Mouse (Mus musculus): ENCODE measurements around the gene C1ra. TPM values are rescaled to one million over a fixed set of nuclear protein-coding genes. Genes with fewer than 3 reads are reported as not detected.
"Not testable (repeated sequence)": the region's sequence is repeated elsewhere in the genome, so short reads cannot be mapped to it uniquely, and the experiment has no call there.

The C1ra gene
- polyA plus RNA-seq, 1 experiment from 2014 or later: 30.1 TPM

DNA sequence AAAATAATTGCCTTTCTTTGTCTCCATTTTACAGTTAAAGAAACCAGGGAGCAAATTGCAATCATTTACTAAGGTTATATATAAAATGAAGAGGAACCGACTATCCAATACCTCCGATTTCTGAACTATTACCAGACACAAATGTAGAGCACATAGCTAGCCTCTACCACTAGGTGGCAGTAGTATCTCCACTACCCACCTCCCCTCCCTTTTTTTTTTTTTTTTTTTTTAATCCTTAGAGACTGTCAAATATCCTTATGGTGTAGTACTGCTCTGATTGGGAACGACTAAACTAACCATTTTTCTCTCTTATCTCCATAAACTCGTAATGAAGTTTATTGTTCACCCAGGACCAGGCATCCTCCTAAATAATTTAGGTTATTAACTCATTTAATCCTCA, 31.9 kb upstream of the C1ra start:
- H3K36me3 ChIP-seq (ENCODE audit: control insufficient read depth, insufficient read depth): no peaks in the 10 kb centered on the region
- H3K9me3 ChIP-seq (replicated peaks; ENCODE audit: control insufficient read depth, low read length): no peaks in the 10 kb centered on the region
- no peak for ATAC-seq (ENCODE audit: low read depth)
- no peak overlapping the region for H3K4me2 ChIP-seq (ENCODE audit: low read depth, low read length)
- 33% methylated on average over 4 of the region's 4 CpGs for WGBS (ENCODE audit: insufficient replicate concordance)
- peaks cover 32% of the 10 kb centered on the region for H3K4me1 ChIP-seq (ENCODE audit: control insufficient read depth, low read depth, low read length)
- H3K9ac ChIP-seq (ENCODE audit: low read depth, low read length): no peak overlapping the region
- H3K27ac ChIP-seq (ENCODE audit: low read length): 0 out of 2 replicates have a peak overlapping the region, but pooled peaks have one; percentile 10
- no peak overlapping the region for H3K4me3 ChIP-seq (ENCODE audit: low read depth, low read length)
- H3K27me3 ChIP-seq (ENCODE audit: control insufficient read depth, insufficient read depth, low read depth, low read length): no peaks in the 10 kb centered on the region

DNA sequence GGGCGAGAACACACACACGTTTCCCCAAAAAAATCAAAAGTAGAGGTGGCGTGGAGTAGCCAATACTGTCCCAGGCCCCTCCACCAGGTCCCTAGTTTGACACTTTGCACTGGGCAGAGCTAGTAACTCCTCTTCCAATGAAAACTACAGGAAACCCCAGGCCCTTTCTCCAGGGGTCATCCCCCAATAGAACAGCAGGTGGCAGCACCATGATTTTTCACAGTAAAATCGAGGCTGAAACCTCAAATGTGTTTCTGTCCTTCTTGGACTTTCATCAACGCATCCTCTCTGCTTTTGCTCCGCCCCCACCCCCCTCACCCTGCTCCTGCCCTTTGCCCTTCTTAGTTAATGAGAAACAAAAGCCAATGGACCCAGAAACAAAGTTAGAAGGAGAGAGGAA, 30.6 kb upstream of the C1ra start:
- Histone ChIP-seq H3K36me3 (ENCODE audit: control insufficient read depth, insufficient read depth) (no peaks in the 10 kb centered on the region), H3K27ac (ENCODE audit: low read length) (peak overlapping the region; percentile 68; the same call in 1 of the 2 replicates), H3K27me3 (ENCODE audit: control insufficient read depth, insufficient read depth, low read depth, low read length) (no peaks in the 10 kb centered on the region), H3K4me1 (ENCODE audit: control insufficient read depth, low read depth, low read length) (peaks cover 32% of the 10 kb centered on the region), H3K4me3 (ENCODE audit: low read depth, low read length) (no peak overlapping the region), H3K9me3 (replicated peaks; ENCODE audit: control insufficient read depth, low read length) (no peaks in the 10 kb centered on the region), H3K4me2 (ENCODE audit: low read depth, low read length) (no peak overlapping the region), H3K9ac (ENCODE audit: low read depth, low read length) (no peak overlapping the region; the same call in 1 of the 2 replicates)
- 24% methylated on average over 6 of the region's 6 CpGs for WGBS (ENCODE audit: insufficient replicate concordance)
- ATAC-seq (ENCODE audit: low read depth): peak; percentile 58

DNA sequence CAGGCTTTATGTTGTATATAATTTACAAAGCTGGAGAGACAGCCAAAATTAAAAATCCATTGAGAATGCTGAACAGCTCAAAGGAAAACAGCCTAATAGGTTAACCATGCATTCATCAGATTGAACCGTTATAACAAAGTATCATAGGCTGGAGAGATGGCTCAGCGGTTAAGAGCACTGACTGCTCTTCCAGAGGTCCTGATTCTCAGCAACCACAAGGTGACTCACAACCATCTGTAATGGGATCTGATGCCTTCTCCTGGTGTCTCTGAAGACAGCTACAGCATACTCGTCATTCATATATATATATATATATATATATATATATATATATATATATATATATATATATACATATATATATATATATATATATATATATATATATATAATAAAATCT, 28.4 kb upstream of the C1ra start:
- not testable (repeated sequence) for H3K9ac ChIP-seq (ENCODE audit: low read depth, low read length); H3K27me3 ChIP-seq (ENCODE audit: control insufficient read depth, insufficient read depth, low read depth, low read length); H3K27ac ChIP-seq (ENCODE audit: low read length); H3K4me2 ChIP-seq (ENCODE audit: low read depth, low read length); H3K36me3 ChIP-seq (ENCODE audit: control insufficient read depth, insufficient read depth); ATAC-seq (ENCODE audit: low read depth); H3K4me3 ChIP-seq (ENCODE audit: low read depth, low read length); H3K9me3 ChIP-seq (replicated peaks; ENCODE audit: control insufficient read depth, low read length)
- H3K4me1 ChIP-seq (ENCODE audit: control insufficient read depth, low read depth, low read length): peaks cover 13% of the 10 kb centered on the region
- 69% methylated on average over 3 of the region's 3 CpGs for WGBS (ENCODE audit: insufficient replicate concordance)

DNA sequence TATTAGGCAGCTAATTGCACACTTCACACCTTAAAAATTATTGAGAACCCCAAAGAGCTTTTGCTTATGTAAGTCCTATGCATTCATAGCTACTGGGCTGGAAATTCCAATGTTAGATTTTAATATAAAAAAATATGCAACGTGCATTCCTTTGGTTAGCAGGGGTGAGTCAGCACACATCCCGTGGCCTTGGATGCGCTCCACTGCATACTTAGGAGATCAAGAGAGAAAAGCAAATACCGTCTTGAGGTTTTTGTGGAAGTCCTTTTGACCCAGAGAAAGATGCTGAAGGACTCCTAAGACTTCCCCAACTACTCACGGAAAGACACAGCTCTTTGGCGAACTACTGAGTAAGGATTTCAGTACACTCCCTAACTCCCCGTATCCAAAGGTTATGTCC, 27.4 kb upstream of the C1ra start:
- Histone ChIP-seq H3K9ac (ENCODE audit: low read depth, low read length) (no peak overlapping the region), H3K9me3 (replicated peaks; ENCODE audit: control insufficient read depth, low read length) (no peaks in the 10 kb centered on the region), H3K27me3 (ENCODE audit: control insufficient read depth, insufficient read depth, low read depth, low read length) (no peaks in the 10 kb centered on the region), H3K27ac (ENCODE audit: low read length) (no peak overlapping the region), H3K4me3 (ENCODE audit: low read depth, low read length) (no peak overlapping the region), H3K36me3 (ENCODE audit: control insufficient read depth, insufficient read depth) (no peaks in the 10 kb centered on the region), H3K4me2 (ENCODE audit: low read depth, low read length) (no peak overlapping the region), H3K4me1 (ENCODE audit: control insufficient read depth, low read depth, low read length) (peaks cover 8% of the 10 kb centered on the region)
- ATAC-seq (ENCODE audit: low read depth): no peak
- WGBS (ENCODE audit: insufficient replicate concordance): 65% methylated on average over 7 of the region's 7 CpGs

DNA sequence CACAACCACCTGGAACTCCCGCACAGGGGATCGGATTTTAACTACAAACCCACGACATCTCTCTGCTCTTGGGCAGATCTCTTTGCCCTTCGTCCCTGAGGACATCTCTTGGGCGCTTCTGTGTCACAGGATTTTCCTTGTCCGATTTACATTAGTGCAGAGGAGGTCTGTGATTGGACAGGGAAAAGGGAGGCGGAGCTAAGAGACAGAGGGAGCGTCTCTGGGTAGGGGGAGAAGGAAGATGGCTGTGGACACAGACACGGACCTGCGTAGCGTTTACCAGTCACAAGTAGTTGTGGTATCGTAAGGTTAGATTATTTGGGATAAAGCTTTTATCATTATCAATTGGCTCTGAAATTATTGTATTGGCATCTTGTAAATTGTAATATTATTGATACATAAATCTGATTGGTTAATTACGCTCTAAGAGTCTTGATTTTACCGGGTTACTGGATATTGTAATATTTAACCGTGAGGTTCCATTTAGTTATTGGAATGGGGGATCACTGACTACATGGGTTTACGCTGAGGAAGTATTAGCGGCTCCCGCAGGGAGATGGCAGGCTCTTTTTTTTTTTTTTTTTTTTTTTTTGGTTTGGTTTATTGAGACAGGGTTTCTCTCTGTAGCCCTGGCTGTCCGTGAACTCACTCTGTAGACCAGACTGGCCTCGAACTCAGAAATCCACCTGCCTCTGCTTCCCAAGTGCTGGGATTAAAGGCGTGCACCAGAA, 26.6 kb upstream of the C1ra start:
- H3K4me2 ChIP-seq (ENCODE audit: low read depth, low read length): 0 out of 2 replicates have a peak overlapping the region, but pooled peaks have one; percentile 12
- ATAC-seq (ENCODE audit: low read depth): no peak
- no peak overlapping the region for H3K4me3 ChIP-seq (ENCODE audit: low read depth, low read length)
- no peaks in the 10 kb centered on the region for H3K36me3 ChIP-seq (ENCODE audit: control insufficient read depth, insufficient read depth)
- H3K27ac ChIP-seq (ENCODE audit: low read length): no peak overlapping the region
- H3K27me3 ChIP-seq (ENCODE audit: control insufficient read depth, insufficient read depth, low read depth, low read length): no peaks in the 10 kb centered on the region
- no peak overlapping the region for H3K9ac ChIP-seq (ENCODE audit: low read depth, low read length)
- 49% methylated on average over 21 of the region's 21 CpGs for WGBS (ENCODE audit: insufficient replicate concordance)
- H3K9me3 ChIP-seq (replicated peaks; ENCODE audit: control insufficient read depth, low read length): no peaks in the 10 kb centered on the region
- H3K4me1 ChIP-seq (ENCODE audit: control insufficient read depth, low read depth, low read length): peaks cover 7% of the 10 kb centered on the region

DNA sequence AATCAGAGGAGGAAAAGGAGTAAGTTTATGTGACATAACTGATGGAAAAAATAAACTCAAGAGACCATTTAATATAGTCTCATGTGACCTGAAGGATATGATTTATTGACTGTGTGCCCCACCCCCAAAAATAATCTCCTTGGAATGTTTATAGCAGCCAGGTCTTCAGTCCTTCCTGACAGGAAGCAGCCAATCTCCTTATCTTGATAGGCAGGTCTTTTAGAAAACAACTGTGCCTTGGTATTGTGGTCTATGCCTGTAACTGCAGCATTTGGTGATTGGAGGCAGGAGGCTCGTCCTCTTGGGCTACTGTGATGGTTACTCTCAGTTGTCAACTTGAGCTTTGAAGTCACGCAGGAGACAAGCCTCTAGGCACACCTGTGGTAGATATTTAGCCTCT, 24.7 kb upstream of the C1ra start:
- Histone ChIP-seq H3K9me3 (replicated peaks; ENCODE audit: control insufficient read depth, low read length) (no peaks in the 10 kb centered on the region), H3K4me1 (ENCODE audit: control insufficient read depth, low read depth, low read length) (peaks cover 2% of the 10 kb centered on the region; the same call in 1 of the 2 replicates), H3K27me3 (ENCODE audit: control insufficient read depth, insufficient read depth, low read depth, low read length) (no peaks in the 10 kb centered on the region), H3K36me3 (ENCODE audit: control insufficient read depth, insufficient read depth) (no peaks in the 10 kb centered on the region), H3K4me2 (ENCODE audit: low read depth, low read length) (no peak overlapping the region), H3K4me3 (ENCODE audit: low read depth, low read length) (no peak overlapping the region), H3K27ac (ENCODE audit: low read length) (no peak overlapping the region), H3K9ac (ENCODE audit: low read depth, low read length) (no peak overlapping the region)
- ATAC-seq (ENCODE audit: low read depth): no peak
- 15% methylated on average over 2 of the region's 2 CpGs for WGBS (ENCODE audit: insufficient replicate concordance)

DNA sequence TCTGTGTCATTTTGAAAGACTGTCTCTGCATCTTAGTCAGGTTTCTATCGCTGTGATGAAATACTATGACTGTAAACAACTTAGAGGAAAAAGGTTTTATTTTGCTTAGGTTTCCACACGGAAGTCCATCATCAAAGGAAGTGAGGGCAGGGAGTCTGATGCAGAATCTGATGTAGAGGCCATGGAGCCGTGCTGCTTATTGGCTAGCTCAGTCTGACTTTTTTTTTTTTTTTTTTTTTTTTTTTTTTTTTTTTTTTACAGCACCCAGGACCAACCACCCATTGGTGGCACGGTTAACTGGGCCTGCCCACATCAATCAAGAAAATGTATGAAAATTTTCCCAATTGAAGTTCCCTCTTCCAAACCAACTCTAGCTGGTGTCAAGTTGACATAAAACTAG, 23.3 kb upstream of the C1ra start:
- no peaks in the 10 kb centered on the region for H3K36me3 ChIP-seq (ENCODE audit: control insufficient read depth, insufficient read depth)
- no peak for ATAC-seq (ENCODE audit: low read depth)
- H3K4me3 ChIP-seq (ENCODE audit: low read depth, low read length): no peak overlapping the region
- no peaks in the 10 kb centered on the region for H3K27me3 ChIP-seq (ENCODE audit: control insufficient read depth, insufficient read depth, low read depth, low read length)
- 62% methylated on average over 4 of the region's 4 CpGs for WGBS (ENCODE audit: insufficient replicate concordance)
- H3K27ac ChIP-seq (ENCODE audit: low read length): no peak overlapping the region
- no peaks in the 10 kb centered on the region for H3K9me3 ChIP-seq (replicated peaks; ENCODE audit: control insufficient read depth, low read length)
- no peak overlapping the region for H3K9ac ChIP-seq (ENCODE audit: low read depth, low read length)
- H3K4me1 ChIP-seq (ENCODE audit: control insufficient read depth, low read depth, low read length): peaks cover 13% of the 10 kb centered on the region
- H3K4me2 ChIP-seq (ENCODE audit: low read depth, low read length): no peak overlapping the region

DNA sequence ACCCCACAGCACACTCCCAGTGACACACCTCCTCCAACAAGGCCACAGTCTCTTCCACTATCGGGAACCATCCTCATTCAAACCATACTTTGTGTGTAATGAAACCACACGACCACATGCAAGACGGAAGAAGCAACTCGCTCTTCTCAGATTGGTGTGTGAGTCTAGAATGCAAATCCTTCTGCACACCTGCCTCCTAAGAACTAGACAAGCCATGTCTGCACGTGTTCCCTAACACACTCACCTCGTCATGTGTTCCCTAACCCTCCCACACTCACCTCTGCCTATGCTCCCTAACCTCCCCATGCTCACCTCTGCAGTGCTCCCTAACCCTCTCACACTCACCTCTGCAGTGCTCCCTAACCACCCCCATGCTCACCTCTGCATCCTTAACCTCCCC, 20.8 kb upstream of the C1ra start:
- ATAC-seq (ENCODE audit: low read depth): no peak
- H3K36me3 ChIP-seq (ENCODE audit: control insufficient read depth, insufficient read depth): no peaks in the 10 kb centered on the region; the same call in 1 of the 2 replicates
- no peak overlapping the region for H3K9ac ChIP-seq (ENCODE audit: low read depth, low read length)
- no peak overlapping the region for H3K4me3 ChIP-seq (ENCODE audit: low read depth, low read length)
- H3K9me3 ChIP-seq (replicated peaks; ENCODE audit: control insufficient read depth, low read length): no peaks in the 10 kb centered on the region
- H3K27me3 ChIP-seq (ENCODE audit: control insufficient read depth, insufficient read depth, low read depth, low read length): no peaks in the 10 kb centered on the region
- no peak overlapping the region for H3K27ac ChIP-seq (ENCODE audit: low read length)
- peaks cover 15% of the 10 kb centered on the region for H3K4me1 ChIP-seq (ENCODE audit: control insufficient read depth, low read depth, low read length)
- 56% methylated on average over 6 of the region's 6 CpGs for WGBS (ENCODE audit: insufficient replicate concordance)
- no peak overlapping the region for H3K4me2 ChIP-seq (ENCODE audit: low read depth, low read length)

DNA sequence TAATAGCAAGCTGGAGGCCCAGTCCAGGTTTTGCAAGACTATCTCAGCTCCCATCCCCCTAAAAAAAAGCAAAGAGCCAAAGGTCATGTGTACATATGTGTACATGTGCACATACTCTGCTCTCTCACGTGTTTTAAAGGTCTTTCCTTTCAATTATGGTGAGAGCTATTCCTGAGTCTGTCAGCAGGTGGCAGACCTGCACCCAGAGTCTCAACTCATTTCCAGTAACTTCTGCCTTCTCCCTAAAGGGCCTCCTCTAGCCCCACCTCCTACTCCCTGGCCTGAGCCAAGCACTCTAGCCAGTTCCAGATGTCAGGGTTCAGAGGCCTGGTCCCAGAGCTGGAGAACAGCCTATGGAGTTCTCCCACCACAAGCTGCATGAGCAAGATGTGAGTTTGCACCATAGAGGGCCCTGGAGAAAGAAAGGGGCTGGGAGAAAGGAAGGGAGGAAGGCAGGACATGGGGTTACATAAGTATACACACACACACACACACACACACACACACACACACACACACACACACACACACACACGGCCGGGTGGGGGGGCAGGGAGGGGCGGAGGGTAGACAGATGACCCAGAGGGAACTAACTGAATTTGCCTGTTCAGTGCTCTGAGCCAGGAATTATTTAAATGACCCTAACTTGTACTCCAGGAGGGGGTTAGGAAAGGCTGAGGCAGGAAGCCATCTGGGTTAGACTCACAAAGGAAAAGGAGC, 19.2 kb upstream of the C1ra start, which contains the start of gene C1rl:
Gene C1rl, plus strand, starts transcription at position 272 of the 720 bp plus-strand sequence.
- ATAC-seq (ENCODE audit: low read depth): peak; percentile 88
- peak within 1 kb of the TSS; percentile 34 for H3K9ac ChIP-seq (ENCODE audit: low read depth, low read length)
- no peaks in the 10 kb centered on the region for H3K27me3 ChIP-seq (ENCODE audit: control insufficient read depth, insufficient read depth, low read depth, low read length)
- no peaks in the 10 kb centered on the region; the same call in 1 of the 2 replicates for H3K36me3 ChIP-seq (ENCODE audit: control insufficient read depth, insufficient read depth)
- peak within 1 kb of the TSS; percentile 15 for H3K4me3 ChIP-seq (ENCODE audit: low read depth, low read length)
- 2% methylated on average over 4 of the region's 4 CpGs for WGBS (ENCODE audit: insufficient replicate concordance)
- no peaks in the 10 kb centered on the region for H3K9me3 ChIP-seq (replicated peaks; ENCODE audit: control insufficient read depth, low read length)
- peak within 1 kb of the TSS; percentile 43 for H3K4me2 ChIP-seq (ENCODE audit: low read depth, low read length)
- peaks cover 15% of the 10 kb centered on the region for H3K4me1 ChIP-seq (ENCODE audit: control insufficient read depth, low read depth, low read length)
- H3K27ac ChIP-seq (ENCODE audit: low read length): peak within 1 kb of the TSS; percentile 80
